Mouse (Mus musculus): ENCODE data around the gene Olfr1362.

Olfr1362 gene

DNA sequence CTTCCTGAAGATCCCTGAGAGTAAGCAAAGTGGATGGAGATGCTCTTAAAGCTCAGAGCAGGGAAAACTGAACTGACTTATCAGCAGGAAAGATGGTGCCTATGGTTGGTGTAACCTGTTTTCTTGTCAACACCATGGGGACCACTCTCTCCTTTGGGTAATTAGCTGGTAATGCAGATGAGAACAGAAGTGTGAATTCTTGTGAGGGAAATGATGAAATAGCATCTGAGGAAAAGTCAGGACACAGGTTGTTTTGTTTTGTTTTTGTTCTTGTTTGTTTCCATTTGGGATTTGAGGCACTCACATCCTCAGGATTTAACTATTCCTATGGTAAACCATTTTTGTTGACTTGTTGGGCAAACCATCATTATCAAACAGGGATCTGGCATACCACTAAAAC is at the start of gene Olfr1362:
TSS of gene Olfr1362 (minus strand) at position 101 of the 400 bp plus-strand sequence.
- DNase-seq, result no peak

DNA sequence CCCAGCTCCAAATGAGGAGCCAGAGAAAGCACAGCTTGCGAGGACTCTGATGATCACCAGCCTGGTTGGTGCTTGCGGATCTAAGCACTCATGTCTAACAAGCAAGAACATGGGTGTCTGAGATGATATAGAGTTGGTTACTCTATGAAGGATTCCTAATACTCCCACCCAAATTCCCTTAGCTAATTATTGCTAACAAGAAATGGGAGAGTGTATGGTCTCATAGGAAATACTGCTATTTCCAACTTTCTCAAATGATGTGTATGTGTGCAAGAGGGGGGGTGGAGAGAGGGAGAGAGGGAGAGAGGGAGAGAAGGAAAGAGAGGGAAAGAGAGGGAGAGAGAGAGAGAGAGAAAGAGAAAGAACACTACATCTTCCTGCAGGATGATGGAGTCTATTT is 49.5 kb upstream of the Olfr1362 start, which contains the start of gene Olfr1361:
TSS of gene Olfr1361 (minus strand) at position 101 of the 400 bp plus-strand sequence.
- no peak for DNase-seq

DNA sequence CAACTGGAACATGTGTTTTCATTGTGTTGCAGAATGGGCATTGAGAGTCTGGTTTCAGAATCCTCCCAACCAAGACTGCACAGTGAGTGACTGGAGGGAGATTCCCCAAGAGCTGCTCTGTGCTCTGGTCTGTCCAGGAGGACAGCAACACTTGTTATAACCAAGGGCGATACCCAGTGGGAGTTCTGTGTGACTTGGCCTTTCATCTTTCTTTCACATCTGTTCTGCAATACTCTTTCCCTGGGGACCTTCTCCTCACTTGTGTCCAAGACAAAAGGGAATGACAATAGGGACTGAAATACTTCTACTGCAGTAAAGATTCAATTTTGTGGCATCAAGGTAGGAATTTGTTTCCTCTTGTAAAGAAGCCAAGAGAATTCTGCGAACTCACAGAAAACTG is 28.6 kb upstream of the Olfr1362 start, which contains the start of gene Olfr11:
TSS of gene Olfr11 (minus strand) at position 101 of the 400 bp plus-strand sequence.
- no peak for DNase-seq

DNA sequence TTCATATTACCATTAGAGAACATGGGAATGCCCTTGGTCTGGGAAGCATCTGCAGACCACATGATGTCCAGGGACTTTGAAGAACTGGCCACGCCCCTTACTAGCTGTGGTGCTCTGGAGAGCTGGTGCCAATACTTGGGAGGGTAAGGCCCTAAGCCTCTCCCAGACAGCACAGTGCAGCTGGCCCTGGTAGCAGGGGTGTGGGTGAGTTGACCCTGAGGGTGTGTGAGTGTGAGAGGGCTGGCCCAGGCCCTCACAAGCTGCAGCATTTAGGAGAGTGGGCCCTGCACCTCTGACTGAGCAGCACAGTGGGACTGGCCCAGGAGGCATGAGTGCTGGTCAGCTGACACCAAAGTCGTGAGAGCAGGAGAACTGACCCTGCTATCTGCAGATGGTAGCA is 22.2 kb downstream of the Olfr1362 start:
- DNase-seq, result no peak

DNA sequence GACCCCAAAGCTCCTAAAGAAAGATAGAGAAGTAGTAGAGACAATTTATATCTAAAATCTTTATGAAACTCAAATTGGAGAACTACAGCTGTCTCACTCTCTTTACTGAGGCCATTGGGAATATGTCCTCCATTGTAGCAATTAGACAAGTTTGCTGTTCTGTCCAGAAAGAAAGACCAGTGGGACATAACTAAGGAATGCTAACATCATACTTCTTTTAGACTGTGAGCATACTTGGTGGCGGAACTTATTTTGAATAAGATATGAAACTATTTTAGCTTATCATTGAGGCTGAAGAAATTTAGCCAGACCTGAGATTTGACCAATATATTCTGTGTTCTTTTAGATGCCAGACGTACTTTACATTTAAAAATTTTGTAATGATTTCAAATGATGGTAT is 32.2 kb downstream of the Olfr1362 start, which contains the start of gene Olfr1364:
TSS of gene Olfr1364 (minus strand) at position 101 of the 400 bp plus-strand sequence.
- no peak for DNase-seq
